Mouse (Mus musculus) CH12.LX (cell line): ENCODE results near the gene Sbno1. TPM values are rescaled to one million over a fixed set of nuclear protein-coding genes. Genes with fewer than 3 reads are reported as not detected.

Experiments
- DNase-seq: peaks from one replicate; pipeline ENCODE4 v3.0.0-alpha.2; 2013; ENCODE audit errors: extremely low read depth
- H3K27ac ChIP-seq: 2 replicates; pipeline ENCODE4 v1.5.1; 2012; ENCODE audit warnings: low read depth, mild to moderate bottlenecking, control low read depth, moderate library complexity; ENCODE audit not compliant: insufficient read depth
- H3K27me3 ChIP-seq: replicated peaks from 2 replicates; pipeline ENCODE3; 2012; ENCODE audit warnings: inconsistent platforms
- H3K36me3 ChIP-seq, 2 experiments: replicated peaks in 1 of 2; 2 replicates each; pipeline versions ENCODE3 to v1.6.1; 2012; ENCODE audit warnings: inconsistent platforms in 1 of 2, low read length in 1 of 2, mild to moderate bottlenecking in 1 of 2, mixed read lengths in 1 of 2, moderate library complexity in 1 of 2; ENCODE audit not compliant: control insufficient read depth in 1 of 2, insufficient read depth in 1 of 2
- H3K4me1 ChIP-seq, 2 experiments: 2 replicates each; pipeline ENCODE4 v1.6.1; 2012; ENCODE audit warnings: inconsistent platforms in 1 of 2, moderate library complexity in 1 of 2; ENCODE audit not compliant: insufficient read depth in 2 of 2, control insufficient read depth in 1 of 2
- H3K4me2 ChIP-seq: 2 replicates; pipeline ENCODE4 v1.6.1; 2012; ENCODE audit warnings: low read depth, mild to moderate bottlenecking, control low read depth; ENCODE audit not compliant: poor library complexity, insufficient read depth, severe bottlenecking
- H3K4me3 ChIP-seq, 3 experiments: fragments of 150-350 bp in 1 of 3; sonication (generic) in 1 of 3; replicated peaks in 1 of 3; 2 replicates each; pipeline versions ENCODE3 to v1.5.1; 2011 to 2012; ENCODE audit warnings: low read depth in 2 of 3, low read length in 2 of 3, mild to moderate bottlenecking in 2 of 3, moderate library complexity in 2 of 3, control low read depth in 1 of 3, improper control_type of control experiment in 1 of 3, inconsistent platforms in 1 of 3, mixed read lengths in 1 of 3; ENCODE audit not compliant: poor library complexity in 1 of 3
- H3K79me2 ChIP-seq: replicated peaks from 2 replicates; pipeline ENCODE4 v1.6.1; 2012; ENCODE audit warnings: mild to moderate bottlenecking, moderate library complexity; ENCODE audit not compliant: control insufficient read depth, poor library complexity, insufficient read depth, severe bottlenecking; ENCODE audit errors: extremely low read depth
- H3K9ac ChIP-seq: 2 replicates; pipeline ENCODE4 v1.6.1; 2012; ENCODE audit warnings: low read depth, mild to moderate bottlenecking, control low read depth, moderate library complexity; ENCODE audit not compliant: insufficient read depth
- H3K9me3 ChIP-seq: replicated peaks from 2 replicates; pipeline ENCODE3; 2012; ENCODE audit warnings: low read length, inconsistent platforms, mixed read lengths
- CTCF ChIP-seq, 2 experiments: IDR thresholded peaks in 1 of 2; conservative IDR thresholded peaks in 1 of 2; 2 replicates each; pipeline ENCODE4 v1.5.1; 2011 to 2012; ENCODE audit warnings: low read depth in 2 of 2, low read length in 2 of 2, improper control_type of control experiment in 1 of 2, inconsistent platforms in 1 of 2, mild to moderate bottlenecking in 1 of 2, moderate library complexity in 1 of 2
- E2F4 ChIP-seq: IDR thresholded peaks from 2 replicates; pipeline ENCODE4 v1.6.1; 2011; ENCODE audit warnings: low read depth, low read length, improper control_type of control experiment; ENCODE audit not compliant: insufficient replicate concordance
- ELF1 ChIP-seq: IDR thresholded peaks from 2 replicates; pipeline ENCODE4 v1.6.1; 2014; ENCODE audit warnings: low read depth, mild to moderate bottlenecking, inconsistent platforms, low read length, improper control_type of control experiment
- EP300 ChIP-seq: IDR thresholded peaks from 2 replicates; pipeline ENCODE4 v1.6.1; 2011; ENCODE audit warnings: low read length, improper control_type of control experiment
- ETS1 ChIP-seq: conservative IDR thresholded peaks from 2 replicates; pipeline ENCODE4 v1.6.1; 2012; ENCODE audit warnings: low read depth, mild to moderate bottlenecking, inconsistent platforms, low read length, improper control_type of control experiment, moderate library complexity
- GABPA ChIP-seq: IDR thresholded peaks from 2 replicates; pipeline ENCODE4 v1.6.1; 2012; ENCODE audit warnings: low read depth, low read length, improper control_type of control experiment, inconsistent platforms; ENCODE audit not compliant: insufficient replicate concordance
- HCFC1 ChIP-seq: IDR thresholded peaks from 2 replicates; pipeline ENCODE4 v1.6.1; 2012; ENCODE audit warnings: low read depth, mild to moderate bottlenecking, inconsistent platforms, low read length, improper control_type of control experiment
- IRF4 ChIP-seq: IDR thresholded peaks from 2 replicates; pipeline ENCODE4 v1.6.1; 2014; ENCODE audit warnings: low read depth, mild to moderate bottlenecking, inconsistent platforms, low read length, improper control_type of control experiment
- JUND ChIP-seq: conservative IDR thresholded peaks from 2 replicates; pipeline ENCODE4 v1.6.1; 2011; ENCODE audit warnings: low read depth, low read length, improper control_type of control experiment
- MAX ChIP-seq: IDR thresholded peaks from 2 replicates; pipeline ENCODE4 v1.6.1; 2011; ENCODE audit warnings: low read length, improper control_type of control experiment
- MXI1 ChIP-seq: IDR thresholded peaks from 2 replicates; pipeline ENCODE4 v1.6.1; 2011; ENCODE audit warnings: mild to moderate bottlenecking, low read depth, low read length, improper control_type of control experiment
- NELFE ChIP-seq: IDR thresholded peaks from 2 replicates; pipeline ENCODE4 v1.6.1; 2011; ENCODE audit warnings: low read depth, low read length, improper control_type of control experiment
- NRF1 ChIP-seq: IDR thresholded peaks from 2 replicates; pipeline ENCODE4 v1.6.1; 2014; ENCODE audit warnings: low read depth, mild to moderate bottlenecking, inconsistent platforms, low read length, improper control_type of control experiment, moderate library complexity
- PAX5 ChIP-seq: IDR thresholded peaks from 2 replicates; pipeline ENCODE4 v1.6.1; 2012; ENCODE audit warnings: low read length, inconsistent platforms, mixed read lengths
- RAD21 ChIP-seq: IDR thresholded peaks from 2 replicates; pipeline ENCODE4 v1.6.1; 2011; ENCODE audit warnings: low read depth, mild to moderate bottlenecking, low read length, improper control_type of control experiment, moderate library complexity
- RCOR1 ChIP-seq: conservative IDR thresholded peaks from 2 replicates; pipeline ENCODE4 v1.6.1; 2012; ENCODE audit warnings: low read depth, mild to moderate bottlenecking, inconsistent platforms, low read length, improper control_type of control experiment
- SIN3A ChIP-seq: IDR thresholded peaks from 2 replicates; pipeline ENCODE4 v1.6.1; 2012; ENCODE audit warnings: low read length, improper control_type of control experiment, inconsistent platforms
- SMC3 ChIP-seq: IDR thresholded peaks from 2 replicates; pipeline ENCODE4 v1.6.1; 2011; ENCODE audit warnings: low read depth, low read length, improper control_type of control experiment
- TCF12 ChIP-seq: IDR thresholded peaks from 2 replicates; pipeline ENCODE4 v1.6.1; 2014; ENCODE audit warnings: low read depth, mild to moderate bottlenecking, inconsistent platforms, low read length, improper control_type of control experiment
- UBTF ChIP-seq: IDR thresholded peaks from 2 replicates; pipeline ENCODE4 v1.6.1; 2012; ENCODE audit warnings: low read depth, mild to moderate bottlenecking, inconsistent platforms, low read length, improper control_type of control experiment, moderate library complexity
- USF1 ChIP-seq: IDR thresholded peaks from 2 replicates; pipeline ENCODE4 v1.6.1; 2014; ENCODE audit warnings: low read depth, mild to moderate bottlenecking, inconsistent platforms, low read length, improper control_type of control experiment
- USF2 ChIP-seq: conservative IDR thresholded peaks from 2 replicates; pipeline ENCODE4 v1.6.1; 2011; ENCODE audit warnings: low read depth, low read length, improper control_type of control experiment
- ZC3H11A ChIP-seq: IDR thresholded peaks from 2 replicates; pipeline ENCODE4 v1.6.1; 2012; ENCODE audit warnings: low read depth, mild to moderate bottlenecking, inconsistent platforms, low read length, improper control_type of control experiment
- ZKSCAN1 ChIP-seq: IDR thresholded peaks from 2 replicates; pipeline ENCODE4 v1.6.1; 2012; ENCODE audit warnings: low read depth, inconsistent platforms, low read length, improper control_type of control experiment, borderline replicate concordance
- ZMIZ1 ChIP-seq: IDR thresholded peaks from 2 replicates; pipeline ENCODE4 v1.6.1; 2012; ENCODE audit warnings: low read depth, mild to moderate bottlenecking, inconsistent platforms, low read length, improper control_type of control experiment
- dilution Hi-C: fragments of 300-500 bp; cut with MboI; formaldehyde crosslinking; loops from 2 replicates; pipeline ENCODE4 v1.14.3; 2020; ENCODE audit warnings: low sequenced_read_pairs; ENCODE audit not compliant: extremely low pct_unique_long_range_greater_than_20kb, extremely low pct_ligation_motif_present
- in situ Hi-C: fragments of 300-500 bp; cut with MboI; formaldehyde crosslinking; loops from 3 replicates; pipeline ENCODE4 v1.14.3; 2019; ENCODE audit warnings: low sequenced_read_pairs, low pct_ligation_motif_present, low pct_unique_long_range_greater_than_20kb, mixed read lengths
- polyA plus RNA-seq: library from polyadenylated mRNA; unstranded; fragments of >175 nt; gene quantifications from 2 replicates; pipeline ENCODE4 v1.2.1, GENCODE M21; 2012; ENCODE audit warnings: low read depth; ENCODE audit not compliant: insufficient read length
- total RNA-seq, 2 experiments: library from RNA; depleted of rRNA; stranded (reverse); fragments of 300-350 nt in 1 of 2; fragments of >200 nt in 1 of 2; gene quantifications; 2 replicates each; pipeline ENCODE4 v1.2.3; 2012 to 2014

The Sbno1 gene
- total and polyA plus RNA-seq, 3 experiments: 35.0 to 48.5 (median 38.3) TPM

- TF ChIP-seq ETS1 (no peak), TCF12 (no peak), JUND (no peak), RCOR1 (no peak), PAX5 (no peak), ELF1 (peak; percentile 78), SMC3 (no peak), ZC3H11A (no peak), USF1 (peak; percentile 54), SIN3A (peak; percentile 97), RAD21 (no peak), UBTF (no peak), E2F4 (no peak), HCFC1 (no peak), GABPA (no peak), ZKSCAN1 (no peak), MXI1 (peak; percentile 99), NRF1 (no peak)
- TF ChIP-seq, all 38 proteins: peak for 10
These were observed 1.5 kb downstream of the Sbno1 start (continued) for GRCm38 (mm10) chr5:124424200-124424722.

- no peak overlapping the region for H3K4me2 ChIP-seq
- DNase-seq: no peak
- no peaks in the 10 kb centered on the region for H3K9me3 ChIP-seq
- no peak for TF ChIP-seq USF1
- TF ChIP-seq PAX5: no peak
- no peak for TF ChIP-seq HCFC1
- no peak for TF ChIP-seq ZC3H11A
- no peak for TF ChIP-seq ZMIZ1
- TF ChIP-seq NELFE: no peak
- TF ChIP-seq IRF4: no peak
- no peak for TF ChIP-seq MAX
- TF ChIP-seq CTCF (conservative IDR thresholded peaks at IDR 0.05 in 1 of 2, IDR thresholded peaks at IDR 0.05 in 1 of 2; ENCODE audit: low read depth in 2 of 2, low read length in 2 of 2): no peak
- TF ChIP-seq EP300: no peak
- no peak for TF ChIP-seq SMC3
- TF ChIP-seq RCOR1: no peak
- no peak for TF ChIP-seq MXI1
- no peak for TF ChIP-seq USF2
- H3K79me2 ChIP-seq: peaks cover 81% of the 10 kb centered on the region
- dilution Hi-C loops (no loop called here), in situ Hi-C loops (no loop called here)
- peaks cover 5 to 18% of the 10 kb centered on the region in 2 experiments for H3K4me1 ChIP-seq
- no peak overlapping the region for H3K4me3 ChIP-seq
- peaks cover 0 to 37% of the 10 kb centered on the region in 2 experiments for H3K36me3 ChIP-seq
- H3K27me3 ChIP-seq: no peaks in the 10 kb centered on the region
- H3K27ac ChIP-seq: no peak overlapping the region
- H3K9ac ChIP-seq: no peak overlapping the region
These were observed 4.0 kb downstream of the Sbno1 start for GRCm38 (mm10) chr5:124421786-124422185.
